Mouse (Mus musculus): Measurements from ENCODE around the gene Rassf4. TPM values are rescaled to one million over a fixed set of nuclear protein-coding genes. Genes with fewer than 3 reads are reported as not detected.

Gene Rassf4
- total RNA-seq (2022) = 1 to 10 TPM; 6.2 to 8.6 (median 7.4) TPM

DNA sequence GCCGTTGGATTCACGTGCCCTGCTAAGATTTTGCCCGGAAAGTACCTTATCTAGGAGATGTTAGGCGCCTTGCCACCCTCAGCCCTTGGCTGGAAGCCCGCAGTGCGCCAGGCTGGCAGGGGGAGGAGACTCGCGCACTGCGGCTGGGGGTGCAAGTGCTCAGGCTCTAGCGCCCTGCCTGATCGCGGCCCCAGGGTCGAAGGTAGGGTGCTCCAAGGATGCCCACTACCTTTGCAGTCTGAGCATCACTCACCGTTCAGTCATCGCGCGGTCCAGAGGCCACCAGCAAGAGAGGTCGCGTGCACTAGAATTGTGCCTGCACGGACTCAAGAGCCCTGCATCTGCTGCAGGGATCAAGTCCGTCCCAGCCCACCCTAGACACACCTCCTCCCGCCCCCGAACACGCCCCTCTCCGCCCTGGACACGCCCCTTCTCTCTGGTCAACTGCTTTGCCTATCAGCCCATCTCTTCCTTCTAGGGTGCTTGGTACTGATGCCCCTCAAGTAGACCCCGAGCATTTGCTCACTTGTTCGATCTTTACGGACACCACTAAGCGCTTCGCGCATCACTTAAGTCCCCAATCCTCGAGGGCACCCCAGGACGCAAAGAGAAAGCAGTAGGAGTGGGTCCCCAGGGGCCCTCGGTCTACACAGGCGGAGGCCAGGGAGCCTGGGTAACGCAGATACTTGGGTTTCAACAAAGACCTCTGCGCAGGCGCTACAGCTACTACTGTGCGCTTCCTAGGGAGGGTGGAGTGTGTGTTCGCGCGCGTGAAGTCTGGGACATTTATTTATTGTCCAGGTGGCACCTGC lies at the start of gene Rassf4:
Rassf4 (minus strand) TSS at position 482 of the 812 bp plus-strand sequence.
- DNase-seq (ENCODE audit: low spot score in 2 of 2) = peak; percentile 56 to 62

DNA sequence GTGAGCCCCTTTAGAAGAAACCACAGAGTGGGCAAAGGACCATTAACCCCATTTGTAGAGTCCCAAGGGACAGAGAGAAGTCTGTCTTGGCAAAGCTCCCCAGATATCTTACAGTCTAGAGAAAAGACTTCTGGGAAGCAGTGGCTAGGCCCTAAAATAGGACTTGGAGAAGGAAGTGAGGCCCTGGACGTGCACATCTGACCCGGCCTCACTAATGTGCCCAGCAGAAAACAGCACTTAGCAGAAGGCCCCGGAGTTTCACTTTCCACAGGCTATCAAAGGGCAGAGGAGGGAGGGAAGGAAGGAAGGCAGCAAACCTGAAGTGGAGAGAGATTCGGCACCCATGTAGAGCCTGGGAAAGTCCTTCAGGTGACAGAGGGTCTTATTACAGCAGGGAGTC lies 45.2 kb upstream of the Rassf4 start:
- no peak for DNase-seq (ENCODE audit: low spot score in 2 of 2)

DNA sequence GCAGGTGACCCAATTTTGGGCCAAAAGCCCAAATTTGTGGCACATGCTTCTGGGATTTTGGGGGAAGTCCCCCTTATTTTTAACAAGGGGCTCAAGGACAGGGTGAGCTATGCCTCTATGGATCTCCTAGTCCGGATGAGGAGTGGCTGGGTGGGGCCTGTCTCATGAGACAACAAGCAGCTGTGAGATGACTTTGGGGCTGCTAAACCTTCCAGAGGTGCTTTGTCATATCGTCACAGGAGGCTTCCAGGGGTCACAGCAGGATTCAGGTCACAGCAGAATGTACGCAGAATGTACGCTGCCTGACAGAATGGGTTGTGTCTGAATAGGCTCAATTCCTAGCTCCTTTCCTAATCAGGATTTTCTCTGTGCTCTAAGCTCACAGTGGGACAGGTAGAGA lies 44.6 kb upstream of the Rassf4 start:
- DNase-seq (ENCODE audit: low spot score in 2 of 2) = no peak

DNA sequence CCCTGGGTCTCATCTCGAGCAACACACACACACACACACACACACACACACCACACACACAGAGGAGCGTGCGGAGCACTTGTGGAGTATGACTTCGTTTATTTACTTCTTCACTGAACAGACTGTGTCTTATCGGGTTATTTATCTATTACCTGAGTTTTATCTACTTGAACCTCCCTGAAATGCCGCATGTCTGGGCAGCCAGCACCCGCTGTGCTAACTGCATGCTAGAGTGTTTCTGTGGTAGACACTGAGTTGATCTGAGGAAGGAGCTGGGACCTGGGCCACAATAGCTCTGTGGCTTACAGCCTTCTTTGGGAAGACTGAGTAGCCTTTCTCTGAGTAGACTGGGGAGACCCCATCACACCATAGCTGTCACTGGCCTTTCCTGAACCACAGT lies 44.1 kb upstream of the Rassf4 start:
- no peak for DNase-seq (ENCODE audit: low spot score in 2 of 2)

DNA sequence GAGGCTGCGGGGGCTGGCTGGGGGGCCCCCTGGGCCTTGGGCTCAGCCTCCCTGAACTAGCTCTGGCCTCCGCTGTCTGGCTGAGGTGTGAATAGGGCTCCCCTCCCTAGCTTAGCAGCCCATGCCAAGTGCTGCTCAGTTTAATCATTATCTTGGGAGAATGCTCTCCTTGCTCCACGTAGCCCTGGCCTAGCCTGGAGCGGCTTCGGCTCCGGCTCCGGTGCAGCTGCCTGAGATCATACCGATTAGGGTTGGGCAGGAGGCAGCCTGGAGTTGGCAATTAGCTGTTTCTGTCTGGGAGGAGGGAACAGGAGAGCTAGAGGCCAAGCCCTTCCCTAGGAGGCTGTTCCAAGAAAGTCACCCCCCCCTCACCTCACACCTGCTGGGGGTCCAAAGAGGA lies 42.9 kb upstream of the Rassf4 start, which contains the start of gene Tmem72:
Tmem72 (minus strand) TSS at position 248 of the 400 bp plus-strand sequence.
- DNase-seq (ENCODE audit: low spot score in 2 of 2) = no peak

DNA sequence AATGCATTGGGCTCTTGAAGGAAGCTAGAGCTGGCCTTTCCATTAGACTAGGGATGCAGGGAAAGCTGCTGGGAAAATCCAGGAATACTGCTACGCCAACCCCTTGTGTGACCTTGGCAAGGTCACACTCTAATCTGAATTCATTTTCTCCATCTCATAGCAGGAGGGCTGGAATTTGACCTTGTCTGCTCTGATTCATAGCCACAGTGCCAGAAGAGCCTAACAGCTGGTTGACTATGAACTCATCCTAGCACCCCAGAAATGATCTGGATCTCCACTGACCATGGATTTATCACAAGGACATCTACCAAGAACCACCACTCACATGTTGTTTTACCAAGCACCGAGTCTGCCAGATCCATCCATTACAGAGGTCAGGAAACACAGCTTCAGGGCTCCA lies 41.4 kb upstream of the Rassf4 start:
- no peak for DNase-seq (ENCODE audit: low spot score in 2 of 2)

DNA sequence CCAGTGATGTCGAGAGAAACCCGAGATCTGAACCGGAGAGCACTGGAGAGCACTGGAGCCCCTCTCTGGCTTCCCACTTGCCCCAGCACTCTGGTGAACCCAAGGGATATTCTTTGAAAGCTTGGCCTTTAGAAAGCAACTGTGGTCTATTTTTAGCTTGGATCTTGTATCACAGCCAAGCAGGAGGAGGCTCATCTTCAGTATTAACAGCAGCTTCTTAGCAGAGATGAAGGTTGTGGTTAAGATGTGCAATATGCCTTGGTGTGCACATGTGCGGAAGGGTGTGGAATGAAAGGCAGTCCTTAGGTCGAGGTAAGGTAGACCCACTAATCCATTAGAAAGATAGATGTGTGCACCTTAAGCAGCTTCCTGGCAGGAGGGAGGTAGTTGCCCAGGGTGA lies 40.8 kb upstream of the Rassf4 start:
- DNase-seq (ENCODE audit: low spot score in 2 of 2) = no peak

DNA sequence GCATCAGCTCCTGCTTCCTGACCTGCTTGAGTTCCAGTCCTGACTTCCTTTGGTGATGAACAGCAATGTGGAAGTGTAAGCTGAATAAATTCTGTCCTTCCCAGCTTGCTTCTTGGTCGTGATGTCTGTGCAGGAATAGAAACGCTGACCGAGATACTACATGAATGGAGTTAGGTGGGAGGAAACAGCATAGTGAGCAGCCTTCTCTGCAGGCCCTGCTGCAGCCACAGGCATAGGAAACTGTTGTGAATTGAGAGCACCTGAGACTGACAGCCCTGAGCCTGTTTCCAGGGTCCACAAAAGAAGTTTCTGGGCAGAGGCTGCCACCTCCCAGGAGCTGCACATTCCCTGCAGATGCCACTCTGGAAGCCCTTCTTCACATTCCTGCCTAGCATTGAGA lies 40.2 kb upstream of the Rassf4 start:
- no peak for DNase-seq (ENCODE audit: low spot score in 2 of 2)

DNA sequence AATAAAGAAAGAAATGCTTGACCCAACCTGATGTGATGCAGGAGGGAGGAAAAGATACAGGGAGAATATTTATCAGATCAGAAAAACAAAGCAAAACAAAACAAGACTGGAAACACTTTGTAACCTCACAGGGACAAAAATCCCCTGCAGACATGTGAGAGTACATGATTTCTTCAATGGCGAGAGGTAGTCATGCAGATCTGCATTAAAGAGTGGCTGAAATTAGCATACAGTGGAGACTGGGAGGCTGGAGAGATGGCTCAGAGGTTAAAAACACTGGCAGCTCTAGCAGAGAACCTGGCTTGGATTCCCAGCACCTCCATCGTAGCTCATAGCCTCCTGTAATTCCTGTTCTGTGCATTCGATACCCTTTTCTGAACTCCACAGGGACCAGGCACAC lies 38.8 kb upstream of the Rassf4 start:
- DNase-seq (ENCODE audit: low spot score in 2 of 2) = no peak

DNA sequence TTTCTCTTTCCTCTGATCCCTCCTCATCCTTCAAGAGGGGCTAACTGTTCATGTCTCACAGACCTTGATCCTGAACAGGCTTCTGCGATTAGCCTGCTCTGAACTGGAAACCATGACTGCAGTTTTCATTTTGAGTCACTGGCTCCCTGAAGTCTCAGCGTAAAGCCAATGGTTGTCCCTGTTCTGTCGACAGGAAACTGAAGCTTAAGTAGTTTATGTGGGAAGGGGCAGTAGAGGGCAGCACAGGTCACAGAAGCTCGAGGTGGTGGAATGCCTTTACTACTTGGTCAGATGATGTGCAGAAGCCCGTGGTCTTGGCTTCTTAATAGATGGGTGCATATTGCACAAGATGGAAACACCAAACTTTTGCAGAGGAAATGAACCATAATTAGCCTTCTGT lies 38.3 kb upstream of the Rassf4 start:
- no peak for DNase-seq (ENCODE audit: low spot score in 2 of 2)

DNA sequence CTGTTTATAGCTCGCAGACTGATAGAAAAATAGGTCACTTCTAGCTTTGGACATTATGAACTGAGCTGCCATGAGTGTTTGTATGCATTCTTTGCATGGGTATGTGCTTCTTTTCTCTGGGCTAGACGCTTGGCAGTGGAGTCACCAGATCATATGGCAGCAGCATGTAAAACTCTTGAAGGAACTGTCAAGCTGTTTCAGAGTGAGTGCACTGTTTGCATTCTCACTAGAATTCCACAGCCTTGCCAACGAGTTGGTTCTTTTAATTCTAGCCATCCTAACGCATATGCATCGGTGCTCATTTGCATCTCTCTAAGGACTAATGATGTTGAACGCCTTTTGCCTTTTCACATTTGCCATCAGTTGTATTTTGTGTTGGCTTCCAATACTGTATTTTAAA lies 30.6 kb upstream of the Rassf4 start:
- no peak for DNase-seq (ENCODE audit: low spot score in 2 of 2)

DNA sequence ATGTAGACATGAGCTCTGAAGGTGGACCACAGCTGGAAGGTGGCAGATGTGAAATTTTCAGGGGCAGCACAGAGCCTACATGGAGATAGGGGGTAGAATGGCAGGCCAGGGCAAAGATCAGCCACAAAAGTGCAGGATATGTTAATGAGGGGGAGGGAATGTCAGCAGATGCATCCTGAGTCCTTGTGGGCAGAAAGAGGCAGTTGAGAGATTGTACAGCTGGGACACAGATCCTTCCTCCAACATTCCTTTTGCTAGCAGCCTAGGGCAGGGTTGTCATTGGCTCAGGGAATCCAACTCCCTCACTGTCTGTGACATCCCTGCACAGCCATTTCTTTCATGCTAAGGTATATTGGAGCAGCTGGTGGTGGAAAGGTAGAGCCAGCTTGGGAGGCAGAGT lies 27.1 kb upstream of the Rassf4 start:
- DNase-seq (ENCODE audit: low spot score in 2 of 2) = no peak

DNA sequence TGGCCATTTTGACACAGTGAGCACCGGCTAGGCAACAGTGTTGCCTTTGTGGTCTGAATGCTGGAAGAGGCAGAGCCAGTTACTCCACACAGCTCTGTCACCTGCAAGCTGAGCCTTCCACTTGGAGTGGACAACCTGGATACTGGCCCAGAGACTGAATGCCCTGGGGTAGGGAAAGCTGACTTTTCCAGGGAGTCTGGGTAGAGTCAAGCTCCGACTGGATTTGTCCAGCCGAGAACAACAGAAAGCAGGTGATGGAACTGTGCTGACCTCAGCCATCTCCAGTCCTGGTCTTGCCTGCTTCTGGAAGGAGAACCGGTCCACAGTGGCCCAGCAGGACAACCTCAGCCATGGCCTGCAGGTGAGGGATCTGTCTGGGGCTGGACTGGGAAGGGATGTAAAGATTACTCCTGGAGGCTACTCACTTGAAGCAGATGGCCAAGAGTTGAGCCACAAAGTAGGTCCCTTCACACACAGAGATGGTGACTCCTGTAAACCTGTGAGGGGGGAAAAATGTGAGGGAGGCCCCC lies 24.2 kb upstream of the Rassf4 start:
- DNase-seq (ENCODE audit: low spot score in 2 of 2) = no peak

DNA sequence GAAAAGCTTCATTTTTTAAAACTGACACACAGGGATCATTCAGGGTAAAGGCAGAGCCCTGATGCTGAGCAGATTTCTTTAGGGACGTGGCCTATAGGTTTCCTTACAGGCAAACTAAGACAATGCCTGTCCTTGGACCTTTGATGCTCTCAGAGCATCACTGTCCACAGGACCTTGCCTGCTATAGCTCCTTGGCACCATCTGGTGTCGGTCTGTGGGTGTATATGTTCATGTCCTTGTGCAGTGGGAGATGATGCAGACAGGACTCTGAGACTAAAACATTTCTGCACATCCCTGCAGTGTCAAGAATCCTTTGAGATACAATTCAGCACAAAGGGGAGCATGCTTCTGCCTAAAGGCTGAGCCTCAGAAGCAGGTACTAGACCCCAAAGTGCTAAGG lies 23.7 kb upstream of the Rassf4 start:
- no peak for DNase-seq (ENCODE audit: low spot score in 2 of 2)

DNA sequence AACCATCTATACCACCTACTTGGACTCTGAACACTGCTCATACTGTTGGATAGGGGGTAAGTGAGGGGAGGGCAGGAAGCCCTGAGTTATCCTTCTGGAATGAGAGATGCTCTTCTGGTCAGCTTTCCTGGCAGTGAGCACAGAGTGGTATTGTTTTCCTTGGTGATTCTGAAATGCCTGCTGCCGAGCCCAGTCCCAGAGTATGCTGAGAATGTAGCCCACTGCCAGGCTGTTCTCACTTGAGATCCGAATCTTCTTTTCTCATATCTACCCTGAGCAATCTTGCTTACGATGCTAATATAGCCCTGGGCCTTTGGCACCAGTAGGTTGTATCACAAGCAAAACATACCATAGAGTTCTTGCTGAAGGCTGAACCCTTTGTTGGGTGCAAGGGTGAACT lies 20.6 kb upstream of the Rassf4 start:
- no peak for DNase-seq (ENCODE audit: low spot score in 2 of 2)

DNA sequence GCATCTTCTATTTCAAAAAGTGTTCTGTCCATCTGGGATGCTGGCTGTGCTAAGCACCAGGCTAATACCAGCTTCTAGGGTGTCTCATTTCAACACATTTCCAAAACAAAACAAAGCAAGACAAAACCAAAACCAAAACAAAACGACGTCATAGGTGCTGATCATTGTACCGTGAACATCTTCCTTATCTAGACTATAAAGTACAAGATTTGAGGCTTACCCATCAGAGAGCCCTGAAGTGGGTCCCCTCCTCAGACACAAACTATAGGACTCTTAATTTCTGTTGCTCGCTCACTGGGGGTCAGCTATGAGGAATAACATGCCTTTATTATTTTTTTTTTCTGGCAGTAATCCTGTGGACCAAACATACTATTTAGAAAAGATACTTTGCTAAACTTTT lies 19.9 kb upstream of the Rassf4 start:
- DNase-seq (ENCODE audit: low spot score in 2 of 2) = no peak

DNA sequence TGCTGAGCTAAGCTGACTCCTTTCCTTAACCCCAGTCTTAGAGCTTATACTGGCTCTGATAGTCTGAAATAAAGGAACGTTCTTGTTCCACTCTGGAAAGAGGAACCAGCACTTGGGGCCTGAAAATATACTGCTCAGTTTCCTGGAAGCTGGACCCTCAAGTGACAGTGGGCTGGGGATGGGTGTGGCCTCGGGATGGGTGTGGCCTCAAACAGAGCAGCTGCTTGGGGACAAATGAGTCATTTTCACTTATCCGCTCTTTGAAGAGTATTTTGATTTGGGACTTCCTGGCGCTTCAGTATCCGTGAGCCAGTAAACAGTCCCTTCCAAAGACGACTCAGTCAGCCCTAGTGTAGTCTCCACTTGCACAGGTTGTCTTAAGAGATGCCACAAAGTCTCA lies 8.6 kb upstream of the Rassf4 start:
- no peak for DNase-seq (ENCODE audit: low spot score in 2 of 2)

DNA sequence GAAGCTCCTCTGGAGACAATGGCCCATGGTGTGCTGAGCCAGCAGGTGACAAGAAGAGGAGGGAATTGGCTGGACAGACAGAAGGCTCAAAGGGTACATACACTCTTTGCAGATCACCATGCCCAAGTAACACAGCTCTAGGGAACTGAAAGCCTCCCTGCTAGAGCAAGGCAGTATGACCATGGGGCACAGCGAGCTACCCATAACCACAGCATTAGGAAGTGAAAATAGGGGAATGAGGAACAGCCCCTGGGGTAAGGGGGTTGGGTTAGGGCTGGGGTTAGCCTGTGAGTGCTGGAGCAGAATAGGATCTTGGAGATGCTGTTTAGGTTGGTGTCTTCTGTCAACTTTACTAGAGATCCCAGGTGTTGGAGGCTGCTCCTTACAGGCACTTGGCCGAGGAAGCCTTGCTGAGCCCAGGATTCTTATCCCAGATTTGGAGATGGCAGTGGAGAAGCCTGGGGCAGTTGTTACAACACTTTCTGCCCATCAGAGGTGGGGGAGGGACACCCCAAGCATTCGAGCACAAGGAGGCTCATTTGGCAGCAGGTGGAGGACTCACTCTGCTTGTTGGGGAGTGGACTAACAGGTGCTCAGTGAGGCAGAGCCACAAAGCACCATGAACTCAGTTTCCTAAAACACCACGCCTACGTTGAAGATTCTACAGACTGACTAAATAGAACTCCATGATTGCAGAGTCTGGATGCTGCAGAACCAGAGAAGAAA lies 6.0 kb upstream of the Rassf4 start:
- DNase-seq (ENCODE audit: low spot score in 2 of 2) = no peak

DNA sequence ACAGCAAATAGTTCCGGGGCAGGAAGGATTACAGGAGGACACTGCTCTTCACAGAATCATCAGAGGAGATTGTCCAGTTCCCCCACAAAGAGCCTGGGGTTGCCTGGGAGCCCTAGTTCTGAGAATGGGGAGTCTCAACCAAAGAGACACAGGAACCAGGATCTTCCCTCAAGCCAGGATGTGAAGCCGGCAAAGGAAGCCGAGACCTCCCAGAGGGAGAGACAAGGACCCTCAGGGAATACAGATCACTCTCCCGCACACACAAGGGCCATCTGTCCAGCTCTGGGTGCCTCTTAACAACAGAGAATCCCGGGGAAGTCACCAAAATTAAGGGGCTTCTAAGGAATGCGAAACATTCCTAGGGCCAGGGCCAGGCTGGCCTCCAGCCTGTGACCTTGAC lies 3.6 kb upstream of the Rassf4 start:
- no peak for DNase-seq (ENCODE audit: low spot score in 2 of 2)

DNA sequence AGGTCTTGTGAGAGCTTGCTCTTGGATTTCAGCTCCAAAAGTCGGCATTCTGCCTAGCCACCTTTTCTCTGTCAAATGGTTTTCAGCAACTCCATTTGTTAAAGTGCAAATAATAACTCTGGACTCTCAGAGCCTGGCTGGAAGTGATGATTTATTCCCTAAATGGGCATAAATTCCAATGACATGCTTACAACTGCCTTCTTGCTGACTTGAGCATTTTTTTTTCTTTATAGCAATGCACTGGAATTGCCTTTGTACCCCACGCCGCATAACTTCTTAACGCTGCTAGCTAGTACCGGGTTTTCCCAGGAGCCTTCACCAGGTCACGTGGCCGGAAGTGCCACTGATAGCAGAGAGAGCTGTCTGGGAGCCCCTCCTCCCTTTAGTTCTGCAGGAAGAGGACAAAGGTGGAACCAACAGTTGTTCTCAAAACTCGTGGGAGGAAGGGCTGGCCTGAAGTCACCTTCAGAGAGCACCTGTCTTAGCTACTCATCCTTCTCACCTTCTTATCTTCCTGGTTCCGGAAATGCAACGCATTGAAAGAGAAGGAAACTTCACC lies 2.7 kb upstream of the Rassf4 start:
- no peak for DNase-seq (ENCODE audit: low spot score in 2 of 2)

DNA sequence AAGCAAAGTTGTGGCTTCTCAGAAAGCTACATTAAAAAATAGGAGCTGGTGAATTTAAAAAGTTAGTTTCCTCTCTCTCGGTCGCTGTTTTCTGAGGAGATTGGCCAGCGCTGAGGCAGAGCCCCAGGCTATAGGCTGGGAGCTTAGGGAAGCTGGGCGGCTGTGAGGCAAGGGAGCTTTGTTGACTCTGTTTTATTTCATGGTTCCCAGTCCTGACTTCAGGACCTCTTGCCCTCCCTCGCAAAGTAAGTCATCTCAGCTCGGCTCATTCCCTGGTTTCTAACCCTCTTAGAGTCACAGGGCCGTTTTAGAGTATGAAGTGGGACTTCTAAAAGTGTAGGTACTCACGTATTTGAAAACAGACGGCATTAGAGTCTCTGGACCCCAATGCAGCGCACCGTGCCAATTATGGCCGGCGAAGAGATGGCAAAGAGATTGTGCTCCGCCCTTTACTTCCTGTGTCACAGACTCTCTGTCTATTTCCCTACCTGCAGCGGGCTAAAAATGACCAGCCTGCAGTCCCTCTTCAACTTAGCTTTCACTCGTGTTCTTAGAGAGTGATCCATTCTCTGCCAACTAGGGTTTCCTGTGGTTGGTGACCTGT lies 633 bp upstream of the Rassf4 start:
- DNase-seq (ENCODE audit: low spot score in 2 of 2) = no peak

DNA sequence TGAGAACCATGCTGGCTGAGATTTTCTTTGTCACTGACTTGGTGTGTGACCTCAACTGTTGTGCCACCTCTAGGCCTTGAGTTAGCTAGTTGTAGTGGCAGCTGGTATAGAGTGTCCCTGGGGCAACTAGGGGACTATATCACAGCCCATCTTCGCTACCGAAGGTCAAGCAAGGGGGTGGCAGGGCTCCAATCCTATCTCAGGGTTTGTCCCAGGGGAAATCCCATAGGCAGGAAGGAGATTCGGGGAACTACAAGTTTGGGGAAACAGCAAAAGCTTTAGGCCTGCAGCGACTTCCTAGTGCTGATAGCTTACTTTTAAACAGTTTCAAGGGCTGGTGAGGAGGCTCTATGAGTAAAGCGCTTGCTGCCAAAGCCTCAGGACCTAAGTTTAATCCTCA lies 1.4 kb downstream of the Rassf4 start:
- DNase-seq (ENCODE audit: low spot score in 2 of 2) = no peak
